Mouse (Mus musculus) hindbrain, embryonic 11.5 days (tissue): ENCODE measurements around the gene Srsf3. TPM values are rescaled to one million over a fixed set of nuclear protein-coding genes. Genes with fewer than 3 reads are reported as not detected.
A peak's percentile ranks its signal among the peaks of the same experiment; 100 is the strongest.

Source experiments
- ATAC-seq: fragments of 200-750 bp; cut with Nextera tagmentation; 2 replicates; pipeline ENCODE4 v1.8.0; 2017; ENCODE audit warnings: mild to moderate bottlenecking, moderate TSS enrichment, moderate library complexity; ENCODE audit not compliant: low FRiP score
- DNase-seq: peaks from one replicate; pipeline ENCODE4 v3.0.0-alpha.2; 2015; ENCODE audit warnings: low spot score
- H3K27ac ChIP-seq: fragments of 300-500 bp; sonication (generic); 2 replicates; pipeline ENCODE4 v1.5.1; 2014; ENCODE audit warnings: mild to moderate bottlenecking, low read depth, low read length
- H3K27me3 ChIP-seq: fragments of 300-500 bp; sonication (generic); 2 replicates; pipeline ENCODE4 v1.6.1; 2014; ENCODE audit warnings: mild to moderate bottlenecking, low read length, moderate library complexity, mixed read lengths; ENCODE audit not compliant: control insufficient read depth, insufficient read depth
- H3K36me3 ChIP-seq: fragments of 300-500 bp; sonication (generic); 2 replicates; pipeline ENCODE4 v1.6.1; 2014; ENCODE audit warnings: mild to moderate bottlenecking, low read length, moderate library complexity, mixed read lengths; ENCODE audit not compliant: control insufficient read depth, insufficient read depth
- H3K4me1 ChIP-seq: fragments of 300-500 bp; sonication (generic); replicated peaks from 2 replicates; pipeline ENCODE4 v1.6.1; 2014; ENCODE audit warnings: low read length, mixed read lengths; ENCODE audit not compliant: control insufficient read depth, insufficient read depth
- H3K4me2 ChIP-seq: fragments of 300-500 bp; sonication (generic); replicated peaks from 2 replicates; pipeline ENCODE4 v1.6.1; 2014; ENCODE audit warnings: mild to moderate bottlenecking, low read depth, low read length
- H3K4me3 ChIP-seq: fragments of 300-500 bp; sonication (generic); 2 replicates; pipeline ENCODE4 v1.5.1; 2014; ENCODE audit warnings: low read depth, low read length
- H3K9ac ChIP-seq: fragments of 300-500 bp; sonication (generic); 2 replicates; pipeline ENCODE4 v1.6.1; 2014; ENCODE audit warnings: low read depth, low read length
- H3K9me3 ChIP-seq: fragments of 300-500 bp; sonication (generic); 2 replicates; pipeline ENCODE4 v1.6.1; 2016; ENCODE audit warnings: low read length; ENCODE audit not compliant: control insufficient read depth
- WGBS: fragments of 180-500 bp; shearing (Covaris S2); extraction: QIAGEN DNeasy Blood & Tissue Kit; methylation state at CpG from one replicate; pipeline ENCODE4 v1.1.7; 2014; 5-methylcytosine and 5-hydroxymethylcytosine counted together
- polyA plus RNA-seq: library from polyadenylated mRNA; unstranded; fragments of >200 nt; fragmentation: Nextera tagmentation; extraction: Ambion mirVana; gene quantifications from 2 replicates; pipeline ENCODE4 v1.2.1, GENCODE M21; 2014

Srsf3 gene
- polyA plus RNA-seq, 1 experiment from 2014 or later: 854 TPM

DNA sequence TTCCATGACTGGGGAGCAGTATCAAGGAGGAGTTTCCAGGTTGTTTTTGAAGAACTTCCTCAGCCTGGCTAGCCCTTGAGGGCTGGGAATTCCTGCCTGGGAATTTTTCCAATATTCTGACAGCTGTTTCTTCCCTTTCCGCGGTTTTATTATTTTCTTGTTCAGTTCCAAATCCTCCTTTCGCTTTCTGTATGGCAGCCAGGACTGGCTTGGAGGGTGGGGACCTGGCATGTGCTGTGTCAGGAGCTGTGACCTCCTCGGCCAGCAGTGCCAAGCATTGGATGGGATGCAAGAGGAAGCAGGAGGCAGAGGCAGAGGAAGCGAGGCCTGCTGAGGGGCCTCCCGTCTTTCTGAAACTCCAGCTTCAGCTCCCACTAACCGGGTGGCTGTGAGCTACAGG, 21.4 kb downstream of the Srsf3 start:
- H3K36me3 ChIP-seq: no peaks in the 10 kb centered on the region
- 77% methylated on average over 7 of the region's 7 CpGs for WGBS
- no peak overlapping the region for H3K27ac ChIP-seq
- no peak overlapping the region for H3K4me2 ChIP-seq
- no peaks in the 10 kb centered on the region for H3K9me3 ChIP-seq
- H3K27me3 ChIP-seq: no peaks in the 10 kb centered on the region
- ATAC-seq (no peak), DNase-seq (no peak)
- no peak overlapping the region for H3K9ac ChIP-seq
- no peak overlapping the region for H3K4me3 ChIP-seq
- H3K4me1 ChIP-seq: peaks cover 5% of the 10 kb centered on the region

DNA sequence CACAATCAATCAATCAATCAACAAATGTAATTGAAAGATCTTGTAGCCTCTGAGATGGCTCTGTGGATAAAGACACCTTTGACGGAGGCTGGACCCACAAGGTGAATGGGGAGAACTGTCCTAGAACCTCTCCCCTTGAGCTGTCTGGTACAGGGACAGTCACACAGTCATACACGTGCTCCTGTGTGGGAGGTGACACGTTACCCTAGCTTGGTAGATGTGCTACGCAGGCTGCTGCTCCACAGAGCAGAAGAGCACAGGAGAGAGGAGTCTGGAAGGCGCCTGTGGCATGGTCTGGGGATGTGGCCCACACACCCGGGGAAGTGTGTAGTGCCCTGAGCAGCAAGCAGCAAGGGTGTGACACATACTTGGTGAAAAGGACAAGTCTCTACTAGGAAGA, 22.0 kb downstream of the Srsf3 start:
- Histone ChIP-seq H3K27ac (no peak overlapping the region), H3K36me3 (no peaks in the 10 kb centered on the region), H3K9me3 (no peaks in the 10 kb centered on the region), H3K4me2 (no peak overlapping the region), H3K27me3 (no peaks in the 10 kb centered on the region), H3K4me3 (no peak overlapping the region), H3K4me1 (peaks cover 5% of the 10 kb centered on the region), H3K9ac (no peak overlapping the region)
- WGBS: 76% methylated on average over 6 of the region's 6 CpGs
- no peak for ATAC-seq
- DNase-seq: no peak

DNA sequence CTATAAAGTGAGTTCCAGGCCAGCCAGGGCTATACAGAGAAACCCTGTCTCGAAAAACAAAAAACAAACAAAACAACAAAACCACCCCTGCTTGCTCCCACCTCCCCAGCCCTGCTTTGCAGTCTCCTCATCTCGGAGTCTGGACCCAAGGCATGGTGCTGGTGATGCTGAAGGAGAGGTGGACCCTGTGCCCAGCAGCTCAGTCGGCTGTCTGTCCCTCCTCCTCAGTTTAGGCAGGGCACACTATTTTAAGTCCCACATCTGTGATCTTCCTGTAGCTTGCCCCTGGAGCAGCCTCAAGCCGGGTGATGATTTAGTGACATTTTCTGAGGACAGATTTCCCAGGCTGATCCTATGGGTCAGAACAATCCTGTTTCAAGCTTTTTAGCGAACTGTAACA, 23.2 kb downstream of the Srsf3 start:
- Histone ChIP-seq H3K9ac (no peak overlapping the region), H3K9me3 (no peaks in the 10 kb centered on the region), H3K27me3 (no peaks in the 10 kb centered on the region), H3K4me2 (no peak overlapping the region), H3K27ac (no peak overlapping the region), H3K36me3 (no peaks in the 10 kb centered on the region), H3K4me1 (peaks cover 5% of the 10 kb centered on the region), H3K4me3 (no peak overlapping the region)
- ATAC-seq (no peak), DNase-seq (no peak)
- WGBS: 66% methylated on average over 5 of the region's 5 CpGs

DNA sequence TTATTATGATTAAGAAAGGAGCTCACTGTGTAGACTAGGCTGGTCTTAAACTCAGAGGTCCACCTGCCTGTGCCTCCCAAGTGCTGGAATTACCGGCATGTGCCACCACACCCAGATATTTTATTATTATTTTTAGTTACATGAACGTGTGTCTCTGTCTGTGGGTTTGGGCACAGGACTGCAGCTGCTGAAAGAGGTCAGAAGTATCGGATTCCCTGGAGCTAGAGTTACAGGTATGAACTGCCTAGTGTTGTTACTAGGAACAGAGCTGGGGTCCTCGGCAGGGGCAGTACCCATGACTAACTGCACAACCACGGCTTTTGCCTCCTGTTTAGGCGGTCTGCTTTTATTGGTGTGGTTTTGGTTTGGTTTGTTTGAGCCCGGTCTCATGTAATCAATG, 23.8 kb downstream of the Srsf3 start:
- H3K9me3 ChIP-seq: no peaks in the 10 kb centered on the region
- no peaks in the 10 kb centered on the region for H3K36me3 ChIP-seq
- ATAC-seq (no peak), DNase-seq (no peak)
- H3K4me1 ChIP-seq: peaks cover 5% of the 10 kb centered on the region
- H3K4me3 ChIP-seq: no peak overlapping the region
- WGBS: 33% methylated on average over 7 of the region's 7 CpGs
- H3K9ac ChIP-seq: no peak overlapping the region
- H3K27ac ChIP-seq: 0 out of 2 replicates have a peak overlapping the region, but pooled peaks have one; percentile 39
- H3K4me2 ChIP-seq: no peak overlapping the region
- H3K27me3 ChIP-seq: no peaks in the 10 kb centered on the region

DNA sequence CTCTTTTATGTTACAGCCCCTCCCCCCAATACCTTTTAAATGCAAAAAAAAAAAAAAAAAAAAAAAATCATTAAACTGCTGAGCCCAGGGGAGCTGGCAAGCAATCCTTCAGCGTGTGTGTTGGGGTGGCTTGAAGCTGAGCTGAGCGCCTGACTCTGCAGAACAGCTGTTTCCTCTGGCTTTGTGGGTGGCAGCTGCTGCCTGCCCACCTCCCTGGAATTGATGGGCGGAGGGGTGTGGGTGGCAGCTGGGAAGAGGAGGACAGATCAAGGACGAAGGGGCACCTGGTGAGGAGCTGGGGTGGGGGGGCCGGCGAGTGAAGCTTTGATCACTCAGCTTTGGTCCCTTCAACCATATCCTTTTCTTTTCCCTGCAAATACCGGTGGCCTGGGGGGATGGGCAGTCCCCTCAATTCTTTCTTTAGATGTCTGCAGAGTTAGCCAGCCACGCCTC, 24.3 kb downstream of the Srsf3 start:
- Histone ChIP-seq H3K9me3 (no peaks in the 10 kb centered on the region), H3K4me3 (no peak overlapping the region), H3K9ac (no peak overlapping the region), H3K36me3 (no peaks in the 10 kb centered on the region), H3K27me3 (no peaks in the 10 kb centered on the region), H3K27ac (peak overlapping the region; percentile 39; the same call in 1 of the 2 replicates), H3K4me2 (0 out of 2 replicates have a peak overlapping the region, but pooled peaks have one; percentile 23), H3K4me1 (peaks cover 5% of the 10 kb centered on the region)
- 2% methylated on average over 8 of the region's 8 CpGs for WGBS
- ATAC-seq (peak; percentile 56), DNase-seq (no peak)

DNA sequence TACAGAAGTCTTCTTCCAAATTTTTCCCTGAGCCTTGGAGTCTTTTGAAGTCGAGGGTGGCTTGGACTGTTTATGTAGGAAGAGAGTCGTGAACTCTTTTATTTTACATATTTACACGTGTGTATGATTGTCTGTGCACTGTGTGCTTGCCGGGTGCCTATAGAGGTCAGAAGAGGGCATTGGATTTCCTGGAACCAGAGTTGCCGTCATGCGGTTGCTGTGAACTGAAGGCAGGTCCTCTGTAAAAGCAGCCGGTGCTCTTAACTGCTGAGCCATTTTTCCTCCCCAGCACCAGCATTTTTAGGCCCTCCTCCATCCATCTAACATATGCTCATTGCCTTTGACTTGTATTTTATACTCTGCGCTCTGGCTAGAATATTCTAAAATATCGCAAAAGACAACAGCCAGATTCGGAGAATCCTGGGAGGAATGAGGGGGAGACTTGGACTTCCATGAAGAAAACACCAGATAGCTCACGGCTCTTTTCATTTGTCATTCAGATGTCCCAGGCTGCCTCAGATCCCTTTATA, 25.0 kb downstream of the Srsf3 start:
- ATAC-seq: no peak
- H3K4me2 ChIP-seq: no peak overlapping the region
- H3K36me3 ChIP-seq: no peaks in the 10 kb centered on the region
- H3K9ac ChIP-seq: no peak overlapping the region
- no peak overlapping the region for H3K27ac ChIP-seq
- no peaks in the 10 kb centered on the region for H3K9me3 ChIP-seq
- WGBS: 76% methylated on average over 11 of the region's 11 CpGs
- no peak for DNase-seq
- H3K27me3 ChIP-seq: no peaks in the 10 kb centered on the region
- no peak overlapping the region for H3K4me3 ChIP-seq
- H3K4me1 ChIP-seq: peaks cover 5% of the 10 kb centered on the region

DNA sequence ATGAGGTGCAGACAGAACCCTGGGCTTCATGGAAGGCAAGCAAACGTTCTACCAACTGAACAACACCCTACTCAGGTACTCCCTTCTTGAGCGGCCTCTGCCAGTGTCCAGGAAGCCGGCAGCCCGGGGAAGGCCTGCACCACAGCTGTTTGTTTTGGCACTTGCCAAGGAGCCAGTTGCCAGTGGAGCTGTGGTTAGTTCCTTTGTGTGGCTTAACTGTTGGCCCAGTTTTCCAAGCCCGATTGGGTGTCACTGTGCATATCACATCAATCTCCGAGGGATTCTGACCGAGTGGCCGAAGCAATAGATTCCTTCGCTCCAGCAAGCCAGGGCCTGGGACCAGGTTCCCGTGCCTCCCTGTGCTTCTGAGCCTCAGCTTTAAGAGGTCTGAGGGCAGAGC, 25.5 kb downstream of the Srsf3 start:
- H3K27me3 ChIP-seq: no peaks in the 10 kb centered on the region
- WGBS: 82% methylated on average over 10 of the region's 10 CpGs
- H3K4me2 ChIP-seq: no peak overlapping the region
- H3K9me3 ChIP-seq: no peaks in the 10 kb centered on the region
- H3K27ac ChIP-seq: no peak overlapping the region
- no peak overlapping the region for H3K4me3 ChIP-seq
- no peak overlapping the region for H3K9ac ChIP-seq
- peaks cover 5% of the 10 kb centered on the region for H3K4me1 ChIP-seq
- no peak for DNase-seq
- no peak for ATAC-seq
- H3K36me3 ChIP-seq: no peaks in the 10 kb centered on the region

DNA sequence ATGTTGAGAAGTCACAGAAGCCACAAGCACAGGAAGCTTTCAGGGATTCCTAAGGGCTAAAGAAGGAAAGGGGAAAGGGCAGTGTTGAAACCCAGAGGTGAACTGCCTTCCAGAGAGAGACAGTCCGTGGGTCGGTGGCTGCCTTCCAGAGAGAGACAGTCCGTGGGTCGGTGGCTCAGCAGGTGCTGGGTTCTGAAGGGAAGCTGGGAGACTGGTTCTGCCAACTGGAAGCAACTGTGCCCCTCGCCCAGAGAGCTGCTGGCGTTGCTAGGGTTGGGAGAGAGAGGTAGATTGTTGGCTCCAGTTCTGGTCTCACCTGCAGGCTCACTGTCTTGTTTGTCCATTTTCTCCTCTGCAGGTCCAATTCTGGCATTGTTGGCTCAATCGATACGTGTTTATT, 26.1 kb downstream of the Srsf3 start:
- WGBS: 74% methylated on average over 8 of the region's 8 CpGs
- H3K4me3 ChIP-seq: no peak overlapping the region
- H3K27me3 ChIP-seq: no peaks in the 10 kb centered on the region
- H3K9ac ChIP-seq: no peak overlapping the region
- H3K9me3 ChIP-seq: no peaks in the 10 kb centered on the region
- H3K27ac ChIP-seq: no peak overlapping the region
- H3K36me3 ChIP-seq: no peaks in the 10 kb centered on the region
- H3K4me1 ChIP-seq: peaks cover 7% of the 10 kb centered on the region
- no peak overlapping the region for H3K4me2 ChIP-seq
- no peak for DNase-seq
- no peak for ATAC-seq

DNA sequence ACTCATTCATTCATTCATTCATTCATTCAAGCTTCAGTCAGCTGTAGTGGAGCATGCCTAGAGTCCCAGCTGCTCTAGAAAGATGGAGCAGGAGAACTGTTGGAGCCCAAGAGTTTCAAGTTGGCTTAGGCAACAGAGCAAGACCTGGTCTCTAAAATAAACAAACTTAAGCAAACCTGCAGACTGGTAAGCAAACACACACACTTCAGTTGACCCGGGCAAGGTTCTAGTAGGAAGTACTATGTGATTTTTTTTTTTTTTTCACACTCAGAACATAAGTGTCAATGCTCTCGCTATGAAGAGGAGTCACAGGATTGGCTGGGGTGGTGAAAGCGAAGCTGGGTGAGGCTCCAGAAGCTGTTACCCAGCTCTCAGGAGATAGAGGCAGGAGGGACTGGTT, 27.2 kb downstream of the Srsf3 start:
- Histone ChIP-seq H3K9ac (no peak overlapping the region), H3K27ac (no peak overlapping the region), H3K27me3 (no peaks in the 10 kb centered on the region), H3K4me3 (no peak overlapping the region), H3K9me3 (no peaks in the 10 kb centered on the region), H3K4me2 (no peak overlapping the region), H3K4me1 (peaks cover 7% of the 10 kb centered on the region), H3K36me3 (no peaks in the 10 kb centered on the region)
- WGBS: 89% methylated on average over 3 of the region's 3 CpGs
- DNase-seq: no peak
- ATAC-seq: no peak
